Mouse (Mus musculus) urinary bladder, adult 2 months (tissue): ENCODE measurements around the gene Nphp3. TPM values are rescaled to one million over a fixed set of nuclear protein-coding genes. Genes with fewer than 3 reads are reported as not detected.

Experiments used
- DNase-seq: peaks from one replicate; pipeline ENCODE4 v3.0.0; 2022; ENCODE audit warnings: low spot score
- polyA plus RNA-seq: library from polyadenylated mRNA; depleted of rRNA; stranded (reverse); fragments of >200 nt; gene quantifications from 2 replicates; pipeline ENCODE4 v1.2.3, GENCODE M21; 2012; rRNA removed

The Nphp3 gene
- polyA plus RNA-seq, 1 experiment: 14.5 TPM

DNA sequence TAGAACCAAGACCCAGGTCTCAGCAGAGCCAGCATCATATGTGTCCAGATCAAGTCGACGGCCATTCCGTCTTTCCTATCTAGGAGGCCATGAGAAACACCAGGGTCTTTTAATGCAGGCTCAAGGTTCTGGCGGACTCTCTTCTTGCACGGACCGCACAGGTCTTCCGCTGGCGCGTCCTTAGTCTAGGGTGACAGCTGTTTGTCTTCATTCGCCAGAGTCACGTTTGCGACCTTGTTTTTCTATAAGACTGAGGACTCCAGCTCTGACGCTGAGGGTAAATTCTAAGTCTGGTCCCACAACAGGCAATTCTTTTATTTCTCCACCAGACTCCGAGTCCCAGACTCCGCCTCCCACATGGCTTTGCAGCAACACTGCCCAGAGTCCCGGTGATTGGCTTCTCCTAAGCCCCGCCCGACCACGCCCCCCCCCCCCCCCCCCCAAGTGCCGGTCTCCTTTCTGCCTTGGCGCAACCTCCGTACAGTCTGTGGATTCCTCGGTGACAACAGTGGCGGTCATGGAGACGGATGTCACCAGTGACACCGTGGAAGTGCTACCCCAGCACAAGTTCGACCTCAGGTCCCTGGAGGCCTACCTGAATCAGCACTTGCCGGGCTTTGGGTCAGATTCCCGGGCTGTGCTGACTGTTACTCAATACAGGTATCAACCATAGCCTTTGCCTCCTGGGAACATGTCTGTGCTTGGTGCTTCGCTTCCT lies 61.1 kb downstream of the Nphp3 start, which contains the start of gene Acad11:
Gene Acad11 (plus strand): TSS at position 134 of the 718 bp plus-strand sequence.
- peak; percentile 71 for DNase-seq

- DNase-seq: no peak
These were observed 62.2 kb downstream of the Nphp3 start for GRCm38 (mm10) chr9:104064571-104064970.

- DNase-seq: no peak
These were observed 67.9 kb downstream of the Nphp3 start for GRCm38 (mm10) chr9:104070241-104070640.

DNA sequence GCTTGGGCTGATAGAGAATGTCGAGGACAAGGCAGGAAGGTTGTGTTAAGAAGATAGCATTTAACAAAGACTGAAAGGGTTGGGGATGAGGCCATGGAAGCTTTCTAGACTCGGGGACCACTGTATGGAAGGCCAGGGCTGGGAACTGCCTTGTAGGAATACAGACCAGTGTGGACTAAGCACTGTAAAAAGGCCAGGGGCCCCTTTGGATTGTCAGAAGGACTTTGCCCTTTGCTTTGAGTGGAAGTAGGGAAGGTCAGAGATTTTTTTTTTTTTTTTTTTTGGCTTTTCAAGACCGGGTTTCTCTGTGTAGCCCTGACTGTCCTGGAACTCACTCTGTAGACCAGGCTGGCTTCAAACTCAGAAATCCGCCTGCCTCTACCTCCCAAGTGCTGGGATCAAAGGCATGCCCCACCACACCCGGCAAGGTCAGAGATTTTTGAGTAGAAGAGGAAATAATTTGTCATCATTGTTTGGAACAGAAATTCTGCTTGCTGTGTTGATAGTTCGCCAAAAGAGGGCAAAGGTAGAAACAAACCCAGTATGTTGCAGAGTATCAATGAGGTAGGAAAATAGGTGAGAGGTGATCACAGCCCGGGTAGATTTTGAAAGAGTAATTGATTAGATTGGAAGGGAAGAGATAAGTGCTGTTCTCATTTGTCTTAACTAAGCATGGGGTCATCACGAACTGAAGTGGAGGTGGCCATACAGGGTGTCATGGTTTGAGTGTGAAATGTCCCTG lies 68.7 kb downstream of the Nphp3 start:
- no peak for DNase-seq

DNA sequence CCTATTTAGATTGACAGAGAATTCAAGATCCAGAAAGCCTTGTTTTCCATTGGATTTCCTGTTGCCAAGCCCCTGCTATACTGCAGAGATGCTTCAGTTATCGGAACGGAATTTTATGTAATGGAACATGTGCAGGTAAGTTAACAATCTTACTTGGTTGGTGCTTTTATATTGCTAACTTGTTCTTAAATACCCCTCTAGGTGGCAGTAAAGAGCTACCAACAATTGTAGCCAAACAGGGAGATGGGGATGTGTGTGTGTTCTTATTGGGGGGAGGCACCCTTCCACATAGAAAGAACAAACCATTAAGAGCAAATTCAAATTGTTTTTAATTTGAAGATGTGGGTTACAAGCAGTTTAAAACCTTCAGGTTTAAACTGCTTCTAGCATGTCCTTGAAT lies 73.5 kb downstream of the Nphp3 start:
- DNase-seq: no peak

GRCm38 (mm10) chr9:104078780-104079179 lies 76.4 kb downstream of the Nphp3 start:
- no peak for DNase-seq

GRCm38 (mm10) chr9:104079379-104079778 lies 77.0 kb downstream of the Nphp3 start:
- no peak for DNase-seq

- DNase-seq: no peak
These were observed 77.7 kb downstream of the Nphp3 start for GRCm38 (mm10) chr9:104080038-104080437.

DNA sequence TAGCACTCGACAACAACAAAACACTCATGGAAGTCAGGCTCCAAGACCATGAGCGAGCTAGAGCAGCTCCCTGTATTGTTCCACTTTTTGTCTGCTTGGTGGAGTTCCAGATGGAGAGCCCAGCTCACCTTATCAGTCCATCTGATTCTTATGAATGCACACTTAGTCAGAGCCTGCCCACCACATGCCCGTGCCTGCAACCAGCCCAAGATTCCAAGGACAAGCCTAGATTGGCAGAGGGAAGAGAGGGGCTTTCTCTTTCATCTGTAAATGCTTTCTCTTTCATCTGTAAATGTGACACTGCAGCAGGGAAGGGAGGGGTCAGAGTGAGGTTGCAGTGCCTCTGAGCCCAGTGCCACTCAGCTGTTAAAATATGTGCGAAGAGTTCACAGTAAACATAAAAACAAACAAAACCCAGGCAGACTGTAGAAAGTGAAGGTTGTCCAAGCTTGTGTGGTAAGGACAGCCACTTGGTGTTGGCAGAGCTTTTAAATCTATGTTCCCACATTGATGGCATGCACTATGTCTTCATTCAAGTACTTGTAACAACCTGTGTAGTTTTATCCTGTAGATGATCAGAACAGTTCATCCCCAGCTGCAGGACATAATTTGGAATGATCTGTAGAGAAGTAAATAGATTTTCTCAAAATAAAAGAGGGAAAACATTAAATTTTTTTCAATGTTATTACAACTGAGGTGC lies 83.5 kb downstream of the Nphp3 start:
- peak; percentile 41 for DNase-seq

GRCm38 (mm10) chr9:104088555-104088954 lies 86.2 kb downstream of the Nphp3 start:
- DNase-seq: no peak

- DNase-seq: no peak
These were observed 90.6 kb downstream of the Nphp3 start for GRCm38 (mm10) chr9:104092945-104093344.

Other genes starting within 250 kb of the Nphp3 start
- 0.72 and 1.0 TPM in 2 replicates for gene Tmem108, start 240.7 kb upstream of the Nphp3 start, polyA plus RNA-seq
- gene Gm28305, start 38.1 kb downstream of the Nphp3 start, polyA plus RNA-seq: not detected in 2 replicates
- gene Uba5, start 60.6 kb downstream of the Nphp3 start, polyA plus RNA-seq: 41.5 and 49.9 TPM in 2 replicates
- gene Acad11, start 60.8 kb downstream of the Nphp3 start, polyA plus RNA-seq: 31.5 and 35.6 TPM in 2 replicates
- 5.1 and 6.4 TPM in 2 replicates for gene Ackr4, start 124.4 kb downstream of the Nphp3 start, polyA plus RNA-seq